Mouse (Mus musculus) spleen, postnatal 14 days (tissue): ENCODE data around the gene Ppm1a.

Experiments
- DNase-seq, 2 experiments: peaks; one replicate each; pipeline ENCODE4 v3.0.0; 2021 to 2022; ENCODE audit warnings: low spot score in 2 of 2

Gene Ppm1a

DNA sequence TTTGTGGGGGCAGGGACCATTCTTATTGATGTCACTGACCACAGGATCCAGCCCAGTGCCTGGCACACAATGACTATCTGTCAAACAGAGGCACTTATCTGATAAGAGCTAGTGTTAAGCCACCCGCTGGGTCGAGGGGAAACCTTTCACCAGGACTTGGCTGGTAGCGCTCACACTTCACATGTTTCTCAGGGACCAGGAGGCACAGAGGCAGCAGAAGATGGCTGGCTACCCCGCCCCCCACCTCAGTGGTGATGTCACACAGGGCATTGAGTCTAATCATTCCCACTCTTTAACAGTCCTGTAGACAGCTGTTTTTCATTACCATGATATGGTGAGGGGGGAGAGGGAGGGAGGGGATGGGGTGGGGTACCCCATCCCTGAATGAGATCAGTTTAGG, at the start of gene Ppm1a:
Ppm1a (plus strand) TSS at position 370 of the 400 bp plus-strand sequence.
- no peak for DNase-seq

DNA sequence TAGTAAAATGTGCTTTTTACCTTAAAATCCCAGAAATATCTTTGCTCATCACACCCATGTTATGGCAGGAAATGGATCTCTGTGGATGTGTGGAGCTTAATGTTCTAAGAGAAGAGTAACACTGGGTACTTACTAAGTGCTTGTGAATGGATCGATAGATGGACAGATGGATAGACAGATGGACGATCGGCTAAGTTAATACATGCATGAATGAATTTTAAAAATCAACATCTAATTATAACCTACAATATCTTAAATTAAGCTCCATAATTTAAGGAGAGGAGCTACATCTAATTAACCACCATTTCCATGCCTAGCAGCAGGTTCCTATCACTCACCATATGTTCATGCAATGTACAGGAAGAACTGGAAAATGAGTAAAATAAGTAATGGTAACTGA, 47.3 kb upstream of the Ppm1a start:
- no peak for DNase-seq

- DNase-seq: no peak
Measured at GRCm38 (mm10) chr12:72714896-72715295, 42.4 kb upstream of the Ppm1a start.

- DNase-seq: no peak
Measured at GRCm38 (mm10) chr12:72715846-72716245, 41.4 kb upstream of the Ppm1a start.

- no peak for DNase-seq
Measured at GRCm38 (mm10) chr12:72719046-72719445, 38.2 kb upstream of the Ppm1a start.

DNA sequence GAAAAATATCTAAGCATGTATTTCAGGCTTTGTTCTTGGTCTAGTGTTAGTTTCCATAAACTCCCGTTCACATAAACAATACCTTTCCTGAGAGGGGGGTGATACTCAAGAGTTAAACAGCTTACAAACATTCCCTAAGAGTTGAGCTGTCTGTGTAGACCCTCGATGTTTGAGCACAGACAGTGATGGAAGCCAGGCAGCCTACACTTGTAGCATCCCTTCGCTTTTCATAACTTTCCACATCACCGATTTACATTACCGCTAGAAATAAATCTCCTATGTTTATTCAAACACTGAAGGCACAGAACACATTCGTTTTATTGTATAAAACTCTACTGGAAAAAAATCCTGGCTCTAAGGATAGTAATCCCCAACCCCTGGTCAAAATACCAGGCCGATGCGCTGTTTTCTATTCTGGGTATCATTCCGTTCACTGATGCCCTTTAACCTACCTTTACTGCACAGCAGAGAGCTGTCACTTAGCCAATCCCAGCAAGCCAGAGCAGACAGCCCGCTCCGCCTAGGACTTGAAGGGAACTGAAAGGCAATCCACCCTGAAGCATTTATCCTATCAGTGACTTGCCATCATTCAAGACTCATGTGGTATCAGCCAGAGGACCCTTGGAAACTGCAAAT, 37.7 kb upstream of the Ppm1a start:
- DNase-seq: no peak

GRCm38 (mm10) chr12:72721710-72722109, 35.5 kb upstream of the Ppm1a start:
- DNase-seq: no peak

GRCm38 (mm10) chr12:72723965-72724364, 33.3 kb upstream of the Ppm1a start:
- no peak for DNase-seq

GRCm38 (mm10) chr12:72727021-72727420, 30.2 kb upstream of the Ppm1a start:
- no peak for DNase-seq

- no peak for DNase-seq
Measured at GRCm38 (mm10) chr12:72727611-72728010, 29.6 kb upstream of the Ppm1a start.

DNA sequence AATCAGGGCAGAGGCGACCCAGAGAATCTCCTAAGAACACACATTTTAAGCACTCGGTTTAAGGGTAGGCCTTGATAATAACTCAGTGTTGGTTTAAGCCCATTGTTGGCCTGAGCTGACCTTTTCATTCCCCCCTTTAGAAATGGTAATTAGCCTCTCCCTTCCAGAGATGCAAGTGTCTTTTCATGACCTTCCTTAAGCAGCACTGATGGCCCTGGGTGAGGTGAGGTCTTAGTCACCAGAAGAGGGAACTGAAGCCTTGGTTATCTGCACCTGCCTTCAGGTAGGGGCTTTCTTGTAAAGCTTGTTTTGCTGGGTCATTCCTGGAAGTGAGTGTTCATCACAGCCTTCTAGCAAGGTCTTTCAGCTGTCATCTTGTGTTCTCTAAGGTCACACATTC, 23.1 kb upstream of the Ppm1a start:
- no peak for DNase-seq

DNA sequence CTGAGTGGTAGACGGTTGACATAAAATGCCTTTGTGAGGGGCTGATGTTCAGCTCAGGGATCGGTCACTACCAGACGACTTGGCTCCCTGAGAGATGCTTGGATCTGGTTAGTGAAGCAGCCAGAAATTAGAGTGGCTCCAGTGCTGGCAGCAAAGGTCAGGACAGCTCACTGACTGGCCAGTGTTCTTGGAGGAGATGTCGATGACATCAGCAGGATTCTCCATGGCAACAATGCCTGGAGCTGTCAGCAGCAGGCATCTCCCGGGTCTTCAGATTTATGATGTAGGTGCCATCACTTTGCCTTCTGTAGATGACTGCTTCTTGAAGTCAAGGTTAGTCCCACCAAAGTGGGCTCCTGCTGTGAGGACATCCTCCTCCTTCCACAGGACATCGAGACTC, 16.1 kb upstream of the Ppm1a start:
- DNase-seq: no peak

DNA sequence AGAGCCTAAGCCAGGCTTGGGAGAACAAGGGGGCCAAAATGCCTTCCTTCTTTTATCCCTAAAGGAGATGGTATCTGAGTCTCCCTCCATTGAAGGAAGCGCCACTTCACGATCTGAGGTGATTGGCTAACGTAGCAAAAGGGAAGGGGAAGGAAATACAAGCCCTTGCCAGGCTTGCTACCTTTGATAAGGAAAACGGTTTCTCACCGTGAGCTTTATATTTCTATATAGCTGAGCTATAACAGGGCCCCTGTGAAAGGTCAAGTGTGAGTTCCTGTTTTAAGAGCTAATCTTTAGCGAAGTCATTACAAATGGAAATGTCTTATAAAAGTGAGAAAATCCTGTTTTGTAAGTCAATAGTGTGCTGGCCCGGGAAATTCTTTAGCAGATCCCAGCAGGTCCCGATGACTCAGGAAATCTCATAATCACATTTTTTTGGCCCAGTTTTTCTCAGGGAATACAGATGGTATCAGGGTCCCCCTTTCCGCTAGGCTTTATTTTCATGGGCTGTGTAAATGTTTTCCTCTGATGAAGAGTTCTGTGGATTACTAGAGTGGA, 12.4 kb upstream of the Ppm1a start:
- DNase-seq: no peak

GRCm38 (mm10) chr12:72745486-72745885, 11.8 kb upstream of the Ppm1a start:
- no peak for DNase-seq

- no peak for DNase-seq
Measured at GRCm38 (mm10) chr12:72748341-72748740, 8.9 kb upstream of the Ppm1a start.

DNA sequence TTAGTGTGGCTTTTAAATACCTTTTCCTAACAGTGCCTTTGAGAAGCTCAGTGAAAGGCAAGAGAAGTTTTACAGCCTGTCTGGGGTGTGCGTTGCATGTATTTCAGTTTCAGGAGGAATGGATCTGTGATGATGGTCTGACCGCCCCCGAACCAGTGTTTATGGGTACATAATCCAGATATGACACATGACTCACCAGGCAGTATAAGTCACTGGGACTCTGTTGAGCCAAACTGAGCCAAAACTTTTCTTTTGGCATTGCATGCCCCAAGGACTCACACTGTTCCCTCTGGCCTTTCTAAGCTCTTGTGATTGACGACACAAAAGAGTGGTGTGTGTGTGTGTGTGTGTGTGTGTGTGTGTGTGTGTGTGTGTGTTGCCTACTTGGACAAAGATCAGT, 8.4 kb upstream of the Ppm1a start:
- no peak for DNase-seq

DNA sequence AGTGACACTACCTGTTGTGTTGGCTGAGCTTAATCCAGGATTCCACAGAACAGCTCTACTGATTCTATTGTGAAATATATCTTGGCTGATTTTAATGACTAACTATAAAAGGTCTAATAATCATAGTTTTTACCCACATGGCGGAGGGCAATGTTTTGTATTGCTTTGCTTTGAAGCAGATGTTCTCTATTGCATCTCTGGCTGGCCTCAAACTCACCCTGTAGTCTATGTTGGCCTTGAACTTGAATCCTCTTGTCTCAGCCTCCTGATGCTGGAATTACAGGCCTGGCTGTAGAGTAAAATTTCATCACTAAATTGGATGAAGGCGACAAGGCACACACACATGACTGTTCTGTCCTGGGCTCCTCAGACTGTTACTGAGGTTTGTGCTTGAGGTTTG, 7.8 kb upstream of the Ppm1a start:
- DNase-seq: no peak

GRCm38 (mm10) chr12:72750016-72750415, 7.2 kb upstream of the Ppm1a start:
- no peak for DNase-seq

DNA sequence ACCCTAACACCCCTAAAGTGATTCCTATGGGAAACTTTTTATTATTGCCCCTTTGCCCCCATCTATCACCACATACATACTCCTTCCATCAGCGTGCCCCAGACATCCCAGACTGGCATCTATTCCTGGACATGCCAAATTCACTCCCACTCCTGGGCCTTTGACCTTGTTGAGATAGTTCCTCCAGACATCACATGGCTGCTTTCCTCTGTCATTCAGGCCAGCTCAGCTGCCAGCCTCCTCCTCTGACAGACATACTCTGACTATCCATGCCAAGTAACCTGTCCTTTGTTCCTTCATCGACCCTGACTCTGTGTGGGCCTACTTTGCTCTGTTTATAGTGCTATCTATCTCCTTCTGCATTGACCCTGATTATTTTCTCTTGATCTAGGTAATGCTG, 6.6 kb upstream of the Ppm1a start:
- DNase-seq: no peak

GRCm38 (mm10) chr12:72757596-72757995, 341 bp downstream of the Ppm1a start:
- no peak for DNase-seq

- DNase-seq: no peak
Measured at GRCm38 (mm10) chr12:72759956-72760355, 2.7 kb downstream of the Ppm1a start.

DNA sequence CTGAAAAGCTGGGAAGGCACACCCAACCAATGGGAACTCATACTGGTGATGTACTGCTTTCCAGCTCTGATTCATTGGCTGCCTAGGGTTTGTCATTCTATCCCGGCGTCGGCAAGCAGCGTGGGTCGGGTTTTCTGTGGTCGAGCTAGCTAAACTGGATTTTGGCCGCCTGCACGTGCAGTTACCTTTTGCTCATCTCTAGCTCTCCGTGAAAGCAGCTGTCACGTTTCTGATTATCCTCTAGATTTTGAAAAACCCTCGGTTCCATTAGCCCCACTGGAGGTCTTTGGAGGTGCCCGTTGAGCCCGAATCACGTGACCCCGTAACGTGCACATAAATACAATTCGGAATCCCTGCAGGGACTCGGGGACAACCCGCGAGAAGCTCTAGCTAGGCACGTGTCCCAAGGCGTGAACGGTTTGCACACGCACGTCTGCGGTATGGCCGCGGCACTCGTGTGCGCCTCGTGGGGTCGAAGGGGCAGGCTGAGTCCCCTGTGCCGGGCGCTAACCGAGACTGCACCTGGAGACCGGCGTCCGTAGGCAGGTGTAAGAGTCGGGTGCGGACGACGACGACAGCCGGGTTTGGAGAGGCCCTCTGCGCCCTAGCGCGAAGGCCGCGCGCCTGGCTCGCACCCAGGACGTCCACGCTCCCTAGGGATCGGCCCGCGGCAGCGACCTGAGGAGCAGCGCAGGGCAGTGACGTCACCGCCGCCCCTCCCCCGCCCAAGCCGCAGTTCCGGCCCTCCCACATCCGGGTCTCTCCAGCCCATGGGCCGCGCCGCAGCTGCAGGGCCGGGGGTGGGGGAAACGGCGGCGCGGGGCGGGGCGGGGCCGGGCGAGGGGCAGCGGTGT, 3.3 kb downstream of the Ppm1a start:
- DNase-seq: peak; percentile 83 to 88

DNA sequence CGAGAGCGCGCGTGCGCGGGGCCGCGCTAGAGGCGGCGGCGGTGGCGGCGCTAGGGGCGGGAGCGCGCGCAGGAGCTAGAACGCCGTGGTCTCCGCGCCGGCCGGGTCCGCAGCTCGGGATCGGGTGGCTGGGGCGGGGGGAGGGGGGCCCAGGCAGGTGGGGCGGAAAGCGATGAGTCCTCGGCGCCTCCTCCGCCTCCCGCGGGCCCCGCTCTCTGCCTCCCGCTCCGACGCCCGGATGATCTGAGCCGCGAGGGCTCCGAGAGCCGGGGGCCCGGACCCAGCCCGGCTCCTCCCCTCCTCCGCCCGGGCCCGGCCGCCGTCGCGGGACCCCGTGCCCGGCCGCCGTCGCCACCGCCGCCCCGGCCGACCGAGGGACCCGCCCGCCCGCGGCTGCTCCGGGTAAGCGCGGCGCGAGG, 4.0 kb downstream of the Ppm1a start:
- DNase-seq: no peak
